Mouse (Mus musculus): ENCODE data around the gene Retreg2. TPM values are rescaled to one million over a fixed set of nuclear protein-coding genes. Genes with fewer than 3 reads are reported as not detected.

The Retreg2 gene
- polyA plus RNA-seq, 1 experiment from 2014 or later = 70.0 TPM

GRCm38 (mm10) chr1:75181377-75181870 is 38.8 kb downstream of the Retreg2 start:
- Histone ChIP-seq H3K27ac (ENCODE audit: low read depth, low read length) (no peak overlapping the region), H3K27me3 (ENCODE audit: control insufficient read depth, insufficient read depth, low read length) (no peaks in the 10 kb centered on the region), H3K4me1 (ENCODE audit: control insufficient read depth, insufficient read depth, low read length) (peaks cover 7% of the 10 kb centered on the region), H3K4me3 (ENCODE audit: low read depth, low read length) (no peak overlapping the region), H3K9me3 (ENCODE audit: control insufficient read depth, low read length) (no peaks in the 10 kb centered on the region), H3K36me3 (ENCODE audit: control insufficient read depth, insufficient read depth, low read length) (peaks cover 12% of the 10 kb centered on the region), H3K9ac (ENCODE audit: low read length) (no peak overlapping the region), H3K4me2 (ENCODE audit: low read depth) (no peak overlapping the region)
- WGBS = 82% methylated on average over 4 of the region's 4 CpGs
- DNase-seq (ENCODE audit: low spot score) = no peak
- no peak for ATAC-seq (ENCODE audit: insufficient read depth, low FRiP score, low TSS enrichment)

GRCm38 (mm10) chr1:75182160-75182559 is 39.6 kb downstream of the Retreg2 start:
- ATAC-seq (ENCODE audit: insufficient read depth, low FRiP score, low TSS enrichment) (no peak), DNase-seq (ENCODE audit: low spot score) (no peak)
- Histone ChIP-seq H3K9me3 (ENCODE audit: control insufficient read depth, low read length) (no peaks in the 10 kb centered on the region), H3K4me3 (ENCODE audit: low read depth, low read length) (no peak overlapping the region), H3K4me1 (ENCODE audit: control insufficient read depth, insufficient read depth, low read length) (peaks cover 7% of the 10 kb centered on the region), H3K27me3 (ENCODE audit: control insufficient read depth, insufficient read depth, low read length) (no peaks in the 10 kb centered on the region), H3K9ac (ENCODE audit: low read length) (no peak overlapping the region), H3K27ac (ENCODE audit: low read depth, low read length) (no peak overlapping the region), H3K36me3 (ENCODE audit: control insufficient read depth, insufficient read depth, low read length) (peaks cover 13% of the 10 kb centered on the region), H3K4me2 (ENCODE audit: low read depth) (no peak overlapping the region)
- 74% methylated on average over 4 of the region's 4 CpGs for WGBS

- Histone ChIP-seq H3K4me3 (ENCODE audit: low read depth, low read length) (no peak overlapping the region), H3K36me3 (ENCODE audit: control insufficient read depth, insufficient read depth, low read length) (peaks cover 13% of the 10 kb centered on the region), H3K4me2 (ENCODE audit: low read depth) (no peak overlapping the region), H3K27ac (ENCODE audit: low read depth, low read length) (no peak overlapping the region), H3K9me3 (ENCODE audit: control insufficient read depth, low read length) (no peaks in the 10 kb centered on the region), H3K27me3 (ENCODE audit: control insufficient read depth, insufficient read depth, low read length) (no peaks in the 10 kb centered on the region), H3K9ac (ENCODE audit: low read length) (no peak overlapping the region), H3K4me1 (ENCODE audit: control insufficient read depth, insufficient read depth, low read length) (no peaks in the 10 kb centered on the region; the same call in 1 of the 2 replicates)
- 88% methylated on average over 11 of the region's 11 CpGs for WGBS
- DNase-seq (ENCODE audit: low spot score) (no peak), ATAC-seq (ENCODE audit: insufficient read depth, low FRiP score, low TSS enrichment) (no peak)
Observed at GRCm38 (mm10) chr1:75185495-75185894, 42.9 kb downstream of the Retreg2 start.

GRCm38 (mm10) chr1:75187126-75187525 is 44.5 kb downstream of the Retreg2 start:
- Histone ChIP-seq H3K27me3 (ENCODE audit: control insufficient read depth, insufficient read depth, low read length) (no peaks in the 10 kb centered on the region), H3K27ac (ENCODE audit: low read depth, low read length) (no peak overlapping the region), H3K9ac (ENCODE audit: low read length) (no peak overlapping the region), H3K4me3 (ENCODE audit: low read depth, low read length) (no peak overlapping the region), H3K4me2 (ENCODE audit: low read depth) (no peak overlapping the region), H3K36me3 (ENCODE audit: control insufficient read depth, insufficient read depth, low read length) (peaks cover 13% of the 10 kb centered on the region), H3K9me3 (ENCODE audit: control insufficient read depth, low read length) (no peaks in the 10 kb centered on the region), H3K4me1 (ENCODE audit: control insufficient read depth, insufficient read depth, low read length) (peaks cover 5% of the 10 kb centered on the region; the same call in 1 of the 2 replicates)
- DNase-seq (ENCODE audit: low spot score) (no peak), ATAC-seq (ENCODE audit: insufficient read depth, low FRiP score, low TSS enrichment) (no peak)

- no peaks in the 10 kb centered on the region for H3K9me3 ChIP-seq (ENCODE audit: control insufficient read depth, low read length)
- 87% methylated on average over 2 of the region's 2 CpGs for WGBS
- H3K9ac ChIP-seq (ENCODE audit: low read length) = no peak overlapping the region
- ATAC-seq (ENCODE audit: insufficient read depth, low FRiP score, low TSS enrichment) (no peak), DNase-seq (ENCODE audit: low spot score) (no peak)
- no peak overlapping the region for H3K4me3 ChIP-seq (ENCODE audit: low read depth, low read length)
- H3K36me3 ChIP-seq (ENCODE audit: control insufficient read depth, insufficient read depth, low read length) = peaks cover 6% of the 10 kb centered on the region
- H3K27ac ChIP-seq (ENCODE audit: low read depth, low read length) = no peak overlapping the region
- no peak overlapping the region for H3K4me2 ChIP-seq (ENCODE audit: low read depth)
- no peaks in the 10 kb centered on the region for H3K27me3 ChIP-seq (ENCODE audit: control insufficient read depth, insufficient read depth, low read length)
- peaks cover 9% of the 10 kb centered on the region; the same call in 1 of the 2 replicates for H3K4me1 ChIP-seq (ENCODE audit: control insufficient read depth, insufficient read depth, low read length)
Observed at GRCm38 (mm10) chr1:75187914-75188483, 45.4 kb downstream of the Retreg2 start.

- 82% methylated on average over 2 of the region's 2 CpGs for WGBS
- Histone ChIP-seq H3K27ac (ENCODE audit: low read depth, low read length) (no peak overlapping the region), H3K4me1 (ENCODE audit: control insufficient read depth, insufficient read depth, low read length) (peaks cover 12% of the 10 kb centered on the region; the same call in 1 of the 2 replicates), H3K9ac (ENCODE audit: low read length) (no peak overlapping the region), H3K4me3 (ENCODE audit: low read depth, low read length) (no peak overlapping the region), H3K36me3 (ENCODE audit: control insufficient read depth, insufficient read depth, low read length) (peaks cover 2% of the 10 kb centered on the region; the same call in 1 of the 2 replicates), H3K4me2 (ENCODE audit: low read depth) (peak overlapping the region; percentile 91), H3K9me3 (ENCODE audit: control insufficient read depth, low read length) (no peaks in the 10 kb centered on the region), H3K27me3 (ENCODE audit: control insufficient read depth, insufficient read depth, low read length) (no peaks in the 10 kb centered on the region)
- DNase-seq (ENCODE audit: low spot score) = no peak
- no peak for ATAC-seq (ENCODE audit: insufficient read depth, low FRiP score, low TSS enrichment)
Observed at GRCm38 (mm10) chr1:75190577-75190976, 48.0 kb downstream of the Retreg2 start.

GRCm38 (mm10) chr1:75191258-75191621 is 48.7 kb downstream of the Retreg2 start:
- ATAC-seq (ENCODE audit: insufficient read depth, low FRiP score, low TSS enrichment) (no peak), DNase-seq (ENCODE audit: low spot score) (no peak)
- Histone ChIP-seq H3K9ac (ENCODE audit: low read length) (peak overlapping the region; percentile 78), H3K27me3 (ENCODE audit: control insufficient read depth, insufficient read depth, low read length) (no peaks in the 10 kb centered on the region), H3K4me2 (ENCODE audit: low read depth) (peak overlapping the region; percentile 91), H3K36me3 (ENCODE audit: control insufficient read depth, insufficient read depth, low read length) (peaks cover 2% of the 10 kb centered on the region; the same call in 1 of the 2 replicates), H3K4me3 (ENCODE audit: low read depth, low read length) (peak overlapping the region; percentile 73), H3K9me3 (ENCODE audit: control insufficient read depth, low read length) (no peaks in the 10 kb centered on the region), H3K4me1 (ENCODE audit: control insufficient read depth, insufficient read depth, low read length) (peaks cover 12% of the 10 kb centered on the region; the same call in 1 of the 2 replicates), H3K27ac (ENCODE audit: low read depth, low read length) (peak overlapping the region; percentile 49)
- WGBS = 35% methylated on average over 5 of the region's 5 CpGs

GRCm38 (mm10) chr1:75191622-75192402 is 49.2 kb downstream of the Retreg2 start, which contains the start of the genes Ankzf1 and Atg9a:
Ankzf1 (plus strand) TSS chr1:75192151.
Atg9a (minus strand) TSS chr1:75192196.
- Histone ChIP-seq H3K36me3 (ENCODE audit: control insufficient read depth, insufficient read depth, low read length) (no peaks in the 10 kb centered on the region; the same call in 1 of the 2 replicates), H3K27ac (ENCODE audit: low read depth, low read length) (peak within 1 kb of the TSS; percentile 78), H3K4me1 (ENCODE audit: control insufficient read depth, insufficient read depth, low read length) (peaks cover 12% of the 10 kb centered on the region; the same call in 1 of the 2 replicates), H3K9me3 (ENCODE audit: control insufficient read depth, low read length) (no peaks in the 10 kb centered on the region), H3K27me3 (ENCODE audit: control insufficient read depth, insufficient read depth, low read length) (no peaks in the 10 kb centered on the region), H3K4me2 (ENCODE audit: low read depth) (peak within 1 kb of the TSS; percentile 96), H3K4me3 (ENCODE audit: low read depth, low read length) (peak within 1 kb of the TSS; percentile 73), H3K9ac (ENCODE audit: low read length) (peak within 1 kb of the TSS; percentile 85)
- WGBS = under 1% methylated on average over 42 of the region's 56 CpGs
- ATAC-seq (ENCODE audit: insufficient read depth, low FRiP score, low TSS enrichment) (peak; percentile 99), DNase-seq (ENCODE audit: low spot score) (peak; percentile 92)

Measured in neural tube, embryonic 11.5 days (tissue).